Mouse (Mus musculus): ENCODE measurements around the gene Smarcd1. TPM values are rescaled to one million over a fixed set of nuclear protein-coding genes. Genes with fewer than 3 reads are reported as not detected.

Gene Smarcd1
- total RNA-seq, 2 experiments from 2014 or later = 5.8 to 7.4 TPM

DNA sequence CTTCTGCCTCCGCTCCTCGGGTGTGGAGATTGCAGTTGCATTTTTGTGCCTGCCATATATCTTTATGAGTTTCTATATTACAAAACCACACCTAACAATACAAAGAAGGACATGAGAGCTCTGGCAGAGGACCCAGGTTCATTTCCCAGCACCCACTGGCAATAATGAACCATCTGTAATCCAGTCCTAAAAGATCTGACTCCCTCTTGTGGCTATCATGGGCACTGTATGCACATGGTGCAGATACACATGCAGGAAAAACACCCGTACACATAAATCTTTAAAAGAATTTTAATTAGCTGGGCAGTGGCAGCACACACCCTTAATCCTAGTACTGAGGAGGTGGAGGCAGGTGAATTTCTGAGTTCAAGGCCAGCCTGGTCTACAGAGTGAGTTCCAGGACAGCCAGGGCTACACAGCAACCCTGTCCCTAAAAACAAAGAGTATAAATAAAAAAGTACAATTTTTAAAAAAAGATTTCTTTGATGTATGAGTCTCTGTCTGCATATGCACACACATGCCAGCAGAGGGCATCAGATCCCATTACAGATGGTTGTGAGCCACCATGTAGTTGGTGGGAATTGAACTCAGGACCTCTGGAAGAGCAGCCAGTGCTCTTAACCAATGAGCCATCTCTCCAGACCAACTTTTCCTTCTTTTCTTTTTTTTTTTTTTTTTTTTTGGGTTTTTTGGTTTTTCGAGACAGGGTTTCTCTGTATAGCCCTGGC, 27.3 kb downstream of the Smarcd1 start:
- DNase-seq (ENCODE audit: low spot score) = no peak

DNA sequence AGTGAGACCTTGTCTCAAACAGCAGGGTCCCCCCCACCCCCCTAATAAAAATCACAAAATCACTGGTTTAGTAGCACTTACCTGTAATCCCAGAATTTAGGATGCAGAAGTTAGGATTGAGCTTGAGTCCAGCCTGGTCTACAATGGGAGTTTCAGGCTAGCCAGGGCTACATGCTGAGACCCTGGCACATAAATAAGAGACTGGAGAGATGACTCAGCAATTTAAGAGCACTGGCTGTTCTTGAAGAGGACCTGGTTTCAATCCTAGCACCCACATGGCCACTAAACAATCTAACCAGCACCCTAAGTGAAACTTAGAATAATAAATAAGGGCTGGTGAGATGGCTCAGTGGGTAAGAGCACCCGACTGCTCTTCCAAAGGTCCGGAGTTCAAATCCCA, 29.2 kb downstream of the Smarcd1 start:
- no peak for DNase-seq (ENCODE audit: low spot score)

DNA sequence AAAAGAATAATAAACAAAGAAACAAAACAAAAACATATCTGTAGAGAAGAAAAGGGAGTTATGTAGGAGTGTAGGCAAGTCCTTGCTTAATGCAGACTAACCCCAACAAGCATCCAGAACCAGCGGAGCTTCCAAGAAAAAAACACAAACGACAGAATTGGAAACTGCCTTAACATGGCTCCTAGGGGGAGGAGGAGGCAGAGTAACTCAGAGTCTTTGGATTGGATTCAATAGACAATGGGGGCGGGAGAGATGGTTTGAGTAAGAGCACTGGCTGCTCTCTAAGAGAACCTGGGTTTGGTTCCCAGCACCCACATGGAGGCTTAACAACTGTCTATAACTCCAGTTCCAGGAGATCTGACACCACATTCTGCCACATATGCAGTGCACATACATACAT, 29.7 kb downstream of the Smarcd1 start:
- DNase-seq (ENCODE audit: low spot score) = no peak

DNA sequence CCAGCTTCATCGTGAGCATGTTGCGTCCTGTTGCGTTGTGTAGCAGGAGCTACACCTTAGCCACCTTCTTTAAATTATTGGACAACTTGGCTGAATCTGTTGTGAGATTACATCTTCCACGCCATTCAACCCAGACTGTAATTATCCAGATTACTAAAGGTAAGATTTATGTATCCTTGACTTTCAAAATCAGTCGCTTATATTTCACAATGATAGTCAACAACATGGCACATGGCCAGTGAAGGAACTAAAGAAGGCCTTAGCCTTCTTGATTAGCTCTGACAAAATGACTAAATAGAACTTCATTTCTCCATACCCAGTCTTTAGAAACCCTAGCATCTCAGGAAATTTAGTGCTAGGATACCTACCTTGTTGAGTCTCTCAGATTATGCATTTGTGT, 31.3 kb downstream of the Smarcd1 start:
- no peak for DNase-seq (ENCODE audit: low spot score)

DNA sequence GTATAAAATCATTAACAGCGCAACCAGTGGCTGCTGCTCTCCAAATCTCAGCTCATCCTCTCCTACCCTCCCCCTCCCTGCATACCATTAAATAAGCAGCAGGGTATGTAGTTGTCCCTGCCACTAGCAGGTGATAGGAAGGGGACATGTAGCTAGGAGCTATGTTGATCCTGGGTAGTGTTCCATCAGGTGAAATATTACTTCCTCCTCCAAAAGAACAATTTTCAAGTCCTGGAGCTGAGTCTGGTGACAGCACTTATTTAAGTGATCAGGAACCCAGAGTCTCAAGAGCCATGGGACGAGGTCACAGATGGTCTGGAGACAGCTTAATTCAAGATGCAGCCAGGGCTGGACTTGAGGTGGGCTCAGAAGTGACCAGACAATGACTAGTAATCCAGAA, 33.7 kb downstream of the Smarcd1 start:
- DNase-seq (ENCODE audit: low spot score) = peak; percentile 100

DNA sequence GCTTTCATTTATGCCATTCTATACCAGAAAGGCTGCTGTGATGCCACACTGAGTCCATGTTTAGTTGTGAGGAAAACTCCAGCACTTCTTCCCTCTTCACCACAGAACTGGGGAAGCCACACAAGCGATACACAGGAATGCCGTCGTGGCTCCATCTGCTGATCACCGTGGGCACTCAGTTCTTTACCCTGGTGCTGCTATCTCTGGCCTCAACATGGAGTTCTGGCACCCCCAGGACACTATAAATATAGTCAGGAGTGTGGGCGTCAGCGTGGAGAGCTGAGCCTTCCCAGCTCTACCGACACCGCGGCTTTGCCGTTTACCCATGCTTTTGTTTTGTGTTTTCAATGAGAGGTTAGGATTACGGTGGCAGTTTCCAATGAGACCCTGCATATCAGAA, 34.7 kb downstream of the Smarcd1 start:
- DNase-seq (ENCODE audit: low spot score) = no peak

DNA sequence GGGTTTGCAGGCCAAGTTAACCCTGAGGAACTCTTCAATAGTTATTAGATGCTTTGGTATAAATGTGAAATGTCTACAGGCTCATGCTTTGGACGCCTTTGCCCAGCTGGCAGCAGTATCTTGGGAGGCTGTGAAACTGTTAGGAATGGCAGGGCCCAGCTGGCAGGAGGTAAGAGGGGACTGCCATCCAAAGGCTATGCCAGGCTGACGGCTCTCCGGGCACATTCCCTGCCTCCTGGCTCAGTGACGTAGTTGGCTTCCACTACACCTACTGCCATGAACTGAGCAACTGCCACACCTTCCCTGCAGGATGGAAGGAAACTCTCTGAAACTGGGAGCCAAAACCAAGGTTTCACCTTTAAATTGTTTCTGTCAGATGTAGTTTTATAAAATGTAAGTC, 38.3 kb downstream of the Smarcd1 start:
- DNase-seq (ENCODE audit: low spot score) = no peak

DNA sequence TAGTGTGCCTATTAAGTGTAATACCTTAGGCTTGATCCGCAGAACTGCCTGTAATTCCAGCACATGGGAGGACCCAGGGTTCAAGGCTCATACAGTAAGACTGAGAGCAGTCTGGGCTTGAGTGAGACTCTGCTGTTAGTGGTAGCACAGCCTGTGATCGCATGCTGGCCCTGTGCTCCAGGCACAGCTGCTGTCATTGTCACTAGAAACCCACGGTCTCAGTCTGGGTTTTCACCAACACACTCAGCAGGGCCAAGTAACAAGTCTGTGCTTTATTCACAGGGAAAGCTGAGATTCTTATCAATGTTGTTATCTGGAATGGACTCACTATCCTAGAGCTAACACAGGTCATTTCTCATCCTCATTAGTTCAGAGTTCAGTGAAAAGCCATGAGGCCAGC, 52.3 kb downstream of the Smarcd1 start:
- no peak for DNase-seq (ENCODE audit: low spot score)

Other genes starting within 250 kb of the Smarcd1 start
- 1 to 10 TPM; 1.6 to 1.9 TPM for gene Nckap5l, start 244.4 kb upstream of the Smarcd1 start, total RNA-seq (2021)
- gene Bcdin3d, start 227.4 kb upstream of the Smarcd1 start, total RNA-seq (2021) = 1 to 10 TPM; 4.2 to 5.1 TPM
- under 1 TPM in 1 of 2 experiments, not detected in 1; 0.12 TPM for gene Faim2, start 174.0 kb upstream of the Smarcd1 start, total RNA-seq (2021)
- not detected for gene Aqp2, start 123.1 kb upstream of the Smarcd1 start, total RNA-seq (2021)
- under 1 TPM in 1 of 2 experiments, not detected in 1; 0.30 TPM for gene Aqp5, start 111.3 kb upstream of the Smarcd1 start, total RNA-seq (2021)
- gene Aqp6, start 100.7 kb upstream of the Smarcd1 start, total RNA-seq (2021) = not detected
- gene Racgap1, start 50.5 kb upstream of the Smarcd1 start, total RNA-seq (2021) = under 1 TPM; 0.57 to 0.69 TPM
- under 1 TPM in 1 of 2 experiments, not detected in 1; 0.11 TPM for gene Asic1, start 31.8 kb upstream of the Smarcd1 start, total RNA-seq (2021)
- gene Gm17349, start 3.4 kb downstream of the Smarcd1 start, total RNA-seq (2021) = not detected
- gene Gpd1, start 15.4 kb downstream of the Smarcd1 start, total RNA-seq (2021) = 100 to 1,000 TPM; 366 to 449 TPM
- 100 to 1,000 TPM; 139 to 156 TPM for gene Cox14, start 23.5 kb downstream of the Smarcd1 start, total RNA-seq (2021)
- 1 to 10 TPM; 2.9 to 6.2 TPM for gene Cers5, start 70.8 kb downstream of the Smarcd1 start, total RNA-seq (2021)
- gene Lima1, start 173.3 kb downstream of the Smarcd1 start, total RNA-seq (2021) = 10 to 100 TPM in 1 of 2 experiments, 1 to 10 TPM in 1; 5.6 to 11.2 TPM

Data from gastrocnemius, adult 18-20 months (tissue).